Mouse (Mus musculus) forebrain, embryonic 14.5 days (tissue): Measurements from ENCODE around the gene Uck2. TPM values are rescaled to one million over a fixed set of nuclear protein-coding genes. Genes with fewer than 3 reads are reported as not detected.

ENCODE experiments used
- ATAC-seq: fragments of 200-750 bp; cut with Nextera tagmentation; 2 replicates; pipeline ENCODE4 v1.8.0; 2017; ENCODE audit warnings: mild to moderate bottlenecking, moderate library complexity
- DNase-seq: peaks from one replicate; pipeline ENCODE4 v3.0.0-alpha.2; 2015; ENCODE audit warnings: low spot score
- H3K27ac ChIP-seq: fragments of 300-500 bp; sonication (generic); 2 replicates; pipeline ENCODE4 v1.5.1; 2014; ENCODE audit warnings: low read depth, mild to moderate bottlenecking, control low read depth, low read length, moderate library complexity
- H3K27me3 ChIP-seq: fragments of 300-500 bp; sonication (generic); replicated peaks from 2 replicates; pipeline ENCODE4 v1.6.1; 2014; ENCODE audit warnings: low read length, control low read depth, mixed read lengths; ENCODE audit not compliant: control insufficient read depth, insufficient read depth
- H3K36me3 ChIP-seq: fragments of 300-500 bp; sonication (generic); 2 replicates; pipeline ENCODE4 v1.6.1; 2014; ENCODE audit warnings: low read length, control low read depth; ENCODE audit not compliant: control insufficient read depth, insufficient read depth
- H3K4me1 ChIP-seq: fragments of 300-500 bp; sonication (generic); 2 replicates; pipeline ENCODE4 v1.6.1; 2014; ENCODE audit warnings: antibody characterized with exemption, low read length, control low read depth; ENCODE audit not compliant: control insufficient read depth, insufficient read depth
- H3K4me2 ChIP-seq: fragments of 300-500 bp; sonication (generic); 2 replicates; pipeline ENCODE4 v1.6.1; 2014; ENCODE audit warnings: mild to moderate bottlenecking, control low read depth, low read length
- H3K4me3 ChIP-seq: fragments of 300-500 bp; sonication (generic); 2 replicates; pipeline ENCODE4 v1.5.1; 2014; ENCODE audit warnings: low read depth, low read length, control low read depth
- H3K9ac ChIP-seq: fragments of 300-500 bp; sonication (generic); 2 replicates; pipeline ENCODE4 v1.6.1; 2014; ENCODE audit warnings: mild to moderate bottlenecking, low read length, control low read depth, moderate library complexity
- H3K9me3 ChIP-seq: fragments of 300-500 bp; sonication (generic); replicated peaks from 2 replicates; pipeline ENCODE4 v1.6.1; 2016; ENCODE audit warnings: low read length, control low read depth, mixed read lengths; ENCODE audit not compliant: control insufficient read depth
- WGBS: fragments of 180-500 bp; shearing (Covaris S2); extraction: QIAGEN DNeasy Blood & Tissue Kit; methylation state at CpG from one replicate; pipeline ENCODE4 v1.1.7; 2014; 5-methylcytosine and 5-hydroxymethylcytosine counted together
- polyA plus RNA-seq: library from polyadenylated mRNA; unstranded; fragments of >200 nt; fragmentation: Nextera tagmentation; extraction: Ambion mirVana; gene quantifications from 2 replicates; pipeline ENCODE4 v1.2.1, GENCODE M21; 2014

The Uck2 gene
- polyA plus RNA-seq, 1 experiment from 2014 or later, result 54.1 TPM

DNA sequence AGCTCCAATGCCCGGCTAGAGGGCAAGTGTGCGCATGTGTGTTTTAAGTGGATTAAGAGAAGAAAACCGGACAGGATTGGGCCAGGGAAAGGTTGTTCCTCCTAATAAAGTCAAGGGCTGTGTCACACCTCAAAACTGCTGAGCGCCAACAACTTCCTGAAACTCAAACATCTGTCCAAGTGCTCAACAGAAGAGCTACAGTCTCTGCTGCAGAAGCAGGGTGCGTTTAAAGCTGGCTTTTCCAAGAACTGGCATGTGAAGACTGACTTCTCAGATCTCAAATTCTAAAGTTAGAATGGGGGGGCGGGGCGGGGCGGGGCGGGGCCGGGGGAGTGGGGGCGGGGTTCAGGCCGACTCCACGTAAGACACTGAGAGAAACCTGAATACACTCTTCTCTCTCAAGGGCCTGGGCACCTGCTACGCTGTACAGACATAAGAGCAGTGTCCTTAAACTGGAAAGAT, 15.7 kb downstream of the Uck2 start:
- Histone ChIP-seq H3K27ac (peak overlapping the region; percentile 81), H3K4me2 (peak overlapping the region; percentile 51; the same call in 1 of the 2 replicates), H3K9ac (no peak overlapping the region), H3K4me1 (peaks cover 32% of the 10 kb centered on the region), H3K9me3 (no peaks in the 10 kb centered on the region), H3K36me3 (no peaks in the 10 kb centered on the region), H3K4me3 (no peak overlapping the region), H3K27me3 (no peaks in the 10 kb centered on the region)
- no peak for DNase-seq
- WGBS, result 32% methylated on average over 14 of the region's 14 CpGs
- peak; percentile 11; the same call in 1 of the 2 replicates for ATAC-seq

DNA sequence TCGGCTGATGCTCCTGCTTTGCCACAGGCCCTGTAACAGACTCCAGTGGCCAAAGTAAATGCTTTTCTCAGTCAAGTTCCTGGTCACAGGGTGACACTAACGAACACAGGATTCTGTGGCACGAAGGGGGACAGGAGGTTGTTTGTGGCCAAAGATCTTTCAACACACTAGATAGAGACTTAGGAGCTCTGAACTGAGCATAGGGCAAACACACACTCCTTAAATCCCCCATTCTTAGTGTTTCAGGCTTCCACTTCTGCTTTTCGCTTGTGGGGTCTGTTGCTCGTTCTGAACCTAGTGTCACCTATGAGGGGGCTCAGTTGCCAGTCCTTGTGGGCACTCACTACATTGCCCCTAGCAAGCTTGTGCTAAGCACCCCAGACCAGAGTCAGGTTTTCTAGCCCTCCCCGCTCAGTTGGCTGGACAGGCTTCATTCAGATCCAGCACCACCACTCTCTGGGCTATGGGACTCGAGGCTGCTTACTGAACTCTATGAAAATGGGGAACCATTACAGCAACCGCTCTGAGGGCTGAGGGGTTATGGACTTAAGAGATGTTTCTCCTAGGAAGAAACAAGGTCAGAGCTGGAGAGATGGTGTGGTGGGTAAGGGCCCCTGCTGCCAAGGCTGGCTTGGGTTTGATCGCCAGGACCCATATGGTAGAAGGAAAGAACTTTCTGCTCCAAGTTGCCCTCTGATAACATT, 16.6 kb downstream of the Uck2 start:
- Histone ChIP-seq H3K4me2 (no peak overlapping the region), H3K27me3 (no peaks in the 10 kb centered on the region), H3K4me3 (no peak overlapping the region), H3K36me3 (no peaks in the 10 kb centered on the region), H3K9ac (no peak overlapping the region), H3K9me3 (no peaks in the 10 kb centered on the region), H3K4me1 (peaks cover 28% of the 10 kb centered on the region), H3K27ac (no peak overlapping the region)
- WGBS, result 90% methylated on average over 9 of the region's 9 CpGs
- ATAC-seq (no peak), DNase-seq (no peak)

DNA sequence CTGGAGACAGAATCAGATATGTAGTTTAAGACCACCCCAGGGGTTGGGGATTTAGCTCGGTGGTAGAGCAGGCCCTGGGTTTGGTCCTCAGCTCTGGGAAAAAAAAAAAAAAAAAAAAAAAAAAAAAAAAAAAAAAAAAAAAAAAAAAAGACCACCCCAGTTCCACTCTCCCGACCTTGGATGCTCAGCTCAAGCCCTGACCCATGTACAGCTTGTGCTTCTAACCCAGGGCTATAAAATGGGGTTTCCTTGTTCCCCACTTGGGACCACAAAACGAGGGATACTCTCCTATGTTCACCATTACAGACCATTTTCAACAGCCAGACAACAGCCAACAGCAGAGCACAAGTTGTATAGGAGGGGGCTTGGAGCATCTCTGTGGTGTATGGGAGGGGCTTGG, 18.4 kb downstream of the Uck2 start:
- no peak overlapping the region for H3K4me3 ChIP-seq
- H3K9me3 ChIP-seq, result no peaks in the 10 kb centered on the region
- H3K27me3 ChIP-seq, result no peaks in the 10 kb centered on the region
- WGBS, result 82% methylated on average over 3 of the region's 3 CpGs
- no peak overlapping the region for H3K9ac ChIP-seq
- H3K4me2 ChIP-seq, result no peak overlapping the region
- no peak overlapping the region for H3K27ac ChIP-seq
- no peaks in the 10 kb centered on the region for H3K36me3 ChIP-seq
- DNase-seq (no peak), ATAC-seq (no peak)
- peaks cover 25% of the 10 kb centered on the region for H3K4me1 ChIP-seq

DNA sequence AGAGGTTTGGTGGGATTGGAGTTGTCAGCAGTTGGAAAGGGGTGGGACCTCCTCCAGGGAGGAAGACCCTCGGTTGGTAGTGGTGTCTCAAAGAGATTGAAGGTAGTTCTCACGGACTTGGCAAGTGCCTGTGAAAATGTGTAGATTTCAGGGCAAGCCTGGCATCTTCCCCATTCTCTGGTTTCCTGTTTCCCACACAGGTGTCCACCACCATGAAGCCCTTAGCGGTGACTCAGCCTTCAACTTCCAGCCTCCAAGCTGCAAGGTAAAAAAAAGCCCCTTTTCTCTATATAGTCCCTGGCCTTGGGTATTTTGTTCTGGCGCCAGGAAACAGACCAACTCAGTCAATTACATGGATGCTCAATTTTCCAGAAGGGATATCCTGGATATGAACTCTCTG, 19.8 kb downstream of the Uck2 start:
- Histone ChIP-seq H3K4me2 (no peak overlapping the region), H3K9ac (no peak overlapping the region), H3K4me3 (no peak overlapping the region), H3K36me3 (no peaks in the 10 kb centered on the region), H3K4me1 (peaks cover 12% of the 10 kb centered on the region), H3K9me3 (no peaks in the 10 kb centered on the region), H3K27ac (no peak overlapping the region), H3K27me3 (no peaks in the 10 kb centered on the region)
- DNase-seq (no peak), ATAC-seq (no peak)
- 87% methylated on average over 4 of the region's 4 CpGs for WGBS

DNA sequence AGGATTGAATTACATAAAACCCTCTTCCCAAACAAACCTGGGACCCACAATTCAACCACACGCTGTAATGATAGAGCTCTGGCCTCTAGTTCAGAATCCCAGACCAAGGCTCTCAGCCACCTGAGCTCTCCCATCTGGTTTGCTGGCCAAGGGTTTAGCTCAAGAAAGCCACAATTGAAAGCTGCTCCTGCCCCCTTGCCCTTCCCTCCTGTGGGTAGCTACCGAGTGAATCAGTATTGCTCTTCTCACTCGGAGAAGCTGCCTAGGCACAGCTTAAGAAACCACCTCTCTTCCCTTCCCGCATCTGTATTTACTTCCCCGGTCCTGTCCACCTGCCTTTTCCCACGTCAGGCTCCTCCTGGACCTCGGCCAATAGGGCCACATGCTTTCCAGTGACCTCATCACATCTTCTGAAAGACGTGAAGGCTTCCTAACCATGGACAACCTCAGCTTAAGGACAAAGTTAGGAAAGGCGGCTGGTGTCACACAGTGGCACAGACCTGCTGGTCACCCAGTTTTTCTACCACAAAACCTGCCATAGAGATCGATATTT, 22.6 kb downstream of the Uck2 start:
- H3K4me1 ChIP-seq, result no peaks in the 10 kb centered on the region
- H3K9ac ChIP-seq, result no peak overlapping the region
- H3K9me3 ChIP-seq, result 0 out of 2 replicates have a peak, but pooled peaks cover 2% of the 10 kb centered on the region
- DNase-seq, result no peak
- no peak overlapping the region for H3K4me3 ChIP-seq
- WGBS, result 74% methylated on average over 10 of the region's 10 CpGs
- H3K27me3 ChIP-seq, result no peaks in the 10 kb centered on the region
- H3K27ac ChIP-seq, result no peak overlapping the region
- H3K36me3 ChIP-seq, result no peaks in the 10 kb centered on the region
- no peak overlapping the region for H3K4me2 ChIP-seq
- no peak for ATAC-seq

DNA sequence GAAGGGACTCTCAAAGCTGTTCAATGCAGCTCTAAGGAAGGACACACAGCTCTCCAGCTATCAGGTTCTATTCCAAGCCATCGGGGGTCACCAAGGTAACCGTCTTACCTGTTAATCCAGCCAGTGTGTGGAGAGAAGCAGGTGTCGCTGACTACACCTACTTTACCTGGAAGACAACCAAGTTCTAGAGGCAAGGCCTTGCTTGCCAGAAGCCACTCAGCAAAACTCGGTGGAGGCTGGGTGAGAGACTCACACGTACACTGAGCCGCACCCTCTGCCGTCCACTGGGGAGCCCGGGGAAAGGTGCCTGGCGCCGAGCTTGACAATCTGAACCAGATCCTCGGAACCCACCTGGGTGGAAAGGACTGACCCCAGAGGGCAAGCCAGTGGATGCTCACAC, 23.4 kb downstream of the Uck2 start:
- Histone ChIP-seq H3K36me3 (no peaks in the 10 kb centered on the region), H3K9me3 (0 out of 2 replicates have a peak, but pooled peaks cover 2% of the 10 kb centered on the region), H3K4me3 (no peak overlapping the region), H3K27me3 (no peaks in the 10 kb centered on the region), H3K27ac (no peak overlapping the region), H3K4me1 (no peaks in the 10 kb centered on the region), H3K4me2 (no peak overlapping the region), H3K9ac (no peak overlapping the region)
- ATAC-seq (no peak), DNase-seq (no peak)
- WGBS, result 93% methylated on average over 11 of the region's 11 CpGs

DNA sequence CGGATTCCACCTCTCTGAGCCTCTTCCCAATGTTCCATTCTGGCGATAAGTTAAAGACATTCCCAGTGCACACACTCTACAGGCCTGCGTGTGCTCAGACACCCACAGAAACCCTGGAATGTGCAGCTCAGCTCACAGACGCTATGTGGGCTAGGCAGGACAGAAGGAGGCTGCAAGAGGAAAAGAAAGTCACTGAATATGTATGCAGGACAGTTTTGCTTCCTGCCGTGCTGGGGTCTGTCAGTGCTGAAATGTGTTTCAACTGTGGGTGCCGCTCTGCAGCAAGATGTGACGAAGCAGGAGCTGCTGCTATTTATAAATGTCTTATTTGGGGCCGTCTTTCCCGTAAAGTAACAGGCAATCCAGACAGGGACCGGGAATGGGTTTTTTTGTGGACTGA, 25.4 kb downstream of the Uck2 start:
- Histone ChIP-seq H3K36me3 (no peaks in the 10 kb centered on the region), H3K27me3 (no peaks in the 10 kb centered on the region), H3K4me1 (no peaks in the 10 kb centered on the region), H3K4me3 (no peak overlapping the region), H3K9ac (no peak overlapping the region), H3K27ac (no peak overlapping the region), H3K9me3 (0 out of 2 replicates have a peak, but pooled peaks cover 2% of the 10 kb centered on the region), H3K4me2 (no peak overlapping the region)
- WGBS, result 77% methylated on average over 10 of the region's 10 CpGs
- no peak for ATAC-seq
- no peak for DNase-seq

DNA sequence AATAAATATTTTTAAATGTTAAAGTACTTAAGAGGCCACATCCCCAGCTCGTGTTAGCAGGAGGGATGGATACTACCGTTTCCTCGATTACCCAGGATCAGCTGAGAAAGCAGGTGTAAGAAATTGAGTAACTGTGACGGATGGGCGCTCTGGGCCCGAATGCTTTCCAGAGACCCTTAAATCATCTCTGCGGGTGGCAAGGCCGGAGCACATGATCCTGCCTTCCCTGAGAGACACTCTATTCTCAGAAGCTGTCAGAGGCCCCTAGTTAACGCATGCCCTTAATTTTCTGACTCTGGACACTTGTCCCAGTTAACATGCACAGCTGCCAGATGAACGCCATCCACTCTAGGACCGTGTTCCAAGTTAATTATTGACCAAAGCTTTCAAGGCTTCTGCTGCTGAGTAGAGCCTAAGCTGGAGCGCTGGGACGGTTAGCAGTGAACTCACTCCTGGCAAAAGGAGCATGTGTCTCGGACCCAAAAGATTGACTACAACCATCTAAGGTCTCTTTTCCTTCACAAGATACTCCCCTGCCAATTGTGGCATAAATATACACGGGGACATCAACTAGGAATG, 28.3 kb downstream of the Uck2 start:
- ATAC-seq (no peak), DNase-seq (no peak)
- Histone ChIP-seq H3K27ac (no peak overlapping the region), H3K4me1 (no peaks in the 10 kb centered on the region), H3K9me3 (0 out of 2 replicates have a peak, but pooled peaks cover 2% of the 10 kb centered on the region), H3K9ac (no peak overlapping the region), H3K27me3 (no peaks in the 10 kb centered on the region), H3K4me2 (no peak overlapping the region), H3K36me3 (no peaks in the 10 kb centered on the region), H3K4me3 (no peak overlapping the region)
- WGBS, result 82% methylated on average over 15 of the region's 15 CpGs

DNA sequence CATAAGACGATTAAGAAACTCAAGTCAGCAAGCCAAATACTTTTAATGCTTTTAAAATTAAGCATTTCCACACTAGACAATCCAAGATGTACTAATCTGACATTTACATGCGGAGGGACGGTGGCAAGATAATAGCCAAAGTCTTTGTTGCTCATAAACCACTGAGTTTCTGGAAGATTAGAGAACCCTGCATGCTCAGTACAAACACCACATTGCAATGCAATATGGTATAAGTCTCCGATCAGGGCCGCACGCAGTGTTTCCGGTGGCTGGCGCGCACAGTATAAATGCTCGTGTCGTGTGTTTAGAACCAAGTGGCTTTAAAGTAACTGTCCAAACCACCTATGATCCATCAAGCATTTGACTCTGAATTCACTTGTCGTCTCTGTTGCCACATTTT, 31.5 kb downstream of the Uck2 start:
- 92% methylated on average over 12 of the region's 12 CpGs for WGBS
- ATAC-seq, result no peak

More for the DNA sequence above, 31.5 kb downstream of the Uck2 start:
- Histone ChIP-seq H3K36me3 (no peaks in the 10 kb centered on the region), H3K27me3 (no peaks in the 10 kb centered on the region), H3K4me3 (no peak overlapping the region), H3K4me1 (no peaks in the 10 kb centered on the region), H3K27ac (no peak overlapping the region), H3K4me2 (no peak overlapping the region), H3K9ac (no peak overlapping the region), H3K9me3 (0 out of 2 replicates have a peak, but pooled peaks cover 2% of the 10 kb centered on the region)
- DNase-seq, result no peak
